Mouse (Mus musculus) splenic B cell, adult 2 months (primary cell): Measurements from ENCODE around the gene Adi1.

Experiments
- DNase-seq: peaks from one replicate; pipeline ENCODE4 v3.0.0-alpha.2; 2011; ENCODE audit warnings: low read depth, low spot score
- H3K27me3 ChIP-seq: 2 replicates; pipeline ENCODE4 v1.6.1; 2012; ENCODE audit warnings: mild to moderate bottlenecking, low read length, moderate library complexity, mixed read lengths; ENCODE audit not compliant: control insufficient read depth, poor library complexity, insufficient read depth, severe bottlenecking
- H3K36me3 ChIP-seq: 2 replicates; pipeline ENCODE4 v1.6.1; 2012; ENCODE audit warnings: mild to moderate bottlenecking, low read length, moderate library complexity, mixed read lengths; ENCODE audit not compliant: control insufficient read depth, poor library complexity, insufficient read depth, severe bottlenecking

Adi1 gene

GRCm38 (mm10) chr12:28675925-28676209 is 836 bp downstream of the Adi1 start:
- H3K27me3 ChIP-seq = no peaks in the 10 kb centered on the region
- DNase-seq = no peak
- no peaks in the 10 kb centered on the region; the same call in 1 of the 2 replicates for H3K36me3 ChIP-seq

- H3K36me3 ChIP-seq = no peaks in the 10 kb centered on the region
- no peak for DNase-seq
- no peaks in the 10 kb centered on the region for H3K27me3 ChIP-seq
Measured at GRCm38 (mm10) chr12:28684674-28685073, 9.6 kb downstream of the Adi1 start.

- Histone ChIP-seq H3K36me3 (no peaks in the 10 kb centered on the region; the same call in 1 of the 2 replicates), H3K27me3 (no peaks in the 10 kb centered on the region)
- DNase-seq = no peak
Measured at GRCm38 (mm10) chr12:28685771-28686170, 10.7 kb downstream of the Adi1 start.

- Histone ChIP-seq H3K27me3 (no peaks in the 10 kb centered on the region), H3K36me3 (no peaks in the 10 kb centered on the region; the same call in 1 of the 2 replicates)
- no peak for DNase-seq
Measured at GRCm38 (mm10) chr12:28686199-28686879, 11.3 kb downstream of the Adi1 start.

- H3K36me3 ChIP-seq = no peaks in the 10 kb centered on the region; the same call in 1 of the 2 replicates
- no peak for DNase-seq
Measured at GRCm38 (mm10) chr12:28688996-28689395, 14.0 kb downstream of the Adi1 start.

GRCm38 (mm10) chr12:28690730-28691129 is 15.7 kb downstream of the Adi1 start:
- DNase-seq = no peak
- no peaks in the 10 kb centered on the region; the same call in none of the 2 replicates for H3K36me3 ChIP-seq

More at GRCm38 (mm10) chr12:28688996-28689395, 14.0 kb downstream of the Adi1 start:
- no peaks in the 10 kb centered on the region for H3K27me3 ChIP-seq

GRCm38 (mm10) chr12:28693738-28694137 is 18.7 kb downstream of the Adi1 start:
- DNase-seq = no peak
- Histone ChIP-seq H3K27me3 (no peaks in the 10 kb centered on the region), H3K36me3 (no peaks in the 10 kb centered on the region; the same call in none of the 2 replicates)

More at GRCm38 (mm10) chr12:28690730-28691129, 15.7 kb downstream of the Adi1 start:
- H3K27me3 ChIP-seq = no peaks in the 10 kb centered on the region

GRCm38 (mm10) chr12:28694231-28694630 is 19.2 kb downstream of the Adi1 start:
- Histone ChIP-seq H3K36me3 (no peaks in the 10 kb centered on the region; the same call in none of the 2 replicates), H3K27me3 (no peaks in the 10 kb centered on the region)
- no peak for DNase-seq

GRCm38 (mm10) chr12:28694776-28695175 is 19.7 kb downstream of the Adi1 start:
- H3K36me3 ChIP-seq = no peaks in the 10 kb centered on the region; the same call in none of the 2 replicates
- DNase-seq = no peak
- no peaks in the 10 kb centered on the region for H3K27me3 ChIP-seq

- peak; percentile 11 for DNase-seq
- Histone ChIP-seq H3K27me3 (no peaks in the 10 kb centered on the region), H3K36me3 (no peaks in the 10 kb centered on the region; the same call in 1 of the 2 replicates)
Measured at GRCm38 (mm10) chr12:28697821-28698595, 23.0 kb downstream of the Adi1 start.

GRCm38 (mm10) chr12:28699086-28699485 is 24.1 kb downstream of the Adi1 start:
- no peaks in the 10 kb centered on the region for H3K27me3 ChIP-seq
- DNase-seq = no peak
- no peaks in the 10 kb centered on the region; the same call in none of the 2 replicates for H3K36me3 ChIP-seq

GRCm38 (mm10) chr12:28699656-28700055 is 24.6 kb downstream of the Adi1 start:
- Histone ChIP-seq H3K36me3 (no peaks in the 10 kb centered on the region; the same call in none of the 2 replicates), H3K27me3 (no peaks in the 10 kb centered on the region)
- DNase-seq = peak; percentile 81

- no peak for DNase-seq
- Histone ChIP-seq H3K36me3 (no peaks in the 10 kb centered on the region; the same call in 1 of the 2 replicates), H3K27me3 (no peaks in the 10 kb centered on the region)
Measured at GRCm38 (mm10) chr12:28700101-28700511, 25.1 kb downstream of the Adi1 start.

GRCm38 (mm10) chr12:28700561-28701025 is 25.6 kb downstream of the Adi1 start:
- DNase-seq = no peak
- H3K36me3 ChIP-seq = no peaks in the 10 kb centered on the region; the same call in 1 of the 2 replicates
- no peaks in the 10 kb centered on the region for H3K27me3 ChIP-seq

- no peaks in the 10 kb centered on the region; the same call in 1 of the 2 replicates for H3K36me3 ChIP-seq
- DNase-seq = no peak
- no peaks in the 10 kb centered on the region for H3K27me3 ChIP-seq
Measured at GRCm38 (mm10) chr12:28701302-28701701, 26.3 kb downstream of the Adi1 start.
